ENCODE assay signal across 13 mouse cellular contexts in genomic region chr14:27043416-27043815, GRCm38 (mm10). TPM values are rescaled to one million over a fixed set of nuclear protein-coding genes. Genes with fewer than 3 reads are reported as not detected.
DNase-seq lines count a peak whose midpoint lies in the region; ATAC-seq lines count a peak whose summit lies in the region.
"Had no signal": no experiment of that assay in that cellular context is flagged by ENCODE, and none has a peak within 500 bp of the region (broad histone marks: within the 10 kb centered on the region; RNA-seq: fewer than 3 reads in every experiment).

No protein-coding gene starts in this region.

- H3K9ac ChIP-seq in heart, embryonic 15.5 days: no peak overlapping the region
- H3K9ac ChIP-seq in neural tube, embryonic 11.5 days (ENCODE audit: low read length): no peak overlapping the region
- no peak overlapping the region for H3K9ac ChIP-seq in kidney, embryonic 16.5 days (replicated peaks; ENCODE audit: low read length)
- no peak overlapping the region for H3K9ac ChIP-seq in forebrain, embryonic 14.5 days (ENCODE audit: low read length)

- no peak for ATAC-seq in heart, embryonic 15.5 days (replicated peaks; ENCODE audit: insufficient number of reproducible peaks, insufficient read depth, low FRiP score, low read depth)
- ATAC-seq in neural tube, embryonic 11.5 days (ENCODE audit: insufficient read depth, low FRiP score, low TSS enrichment): no peak
- no peak for ATAC-seq in kidney, embryonic 16.5 days (ENCODE audit: low FRiP score, low TSS enrichment)
- ATAC-seq in megakaryocyte, adult 5-6 weeks (ENCODE audit: poor library complexity, severe bottlenecking): no peak
- no peak for ATAC-seq in forebrain, embryonic 14.5 days
- ATAC-seq: CD4-positive, CD25-positive, alpha-beta regulatory T cell, adult 4 months had no signal

- H3K36me3 ChIP-seq in heart, embryonic 15.5 days: no peaks in the 10 kb centered on the region
- no peaks in the 10 kb centered on the region for H3K36me3 ChIP-seq in neural tube, embryonic 11.5 days (ENCODE audit: control insufficient read depth, insufficient read depth, low read length)
- H3K36me3 ChIP-seq in kidney, embryonic 16.5 days (ENCODE audit: insufficient read depth, low read length): no peaks in the 10 kb centered on the region
- no peaks in the 10 kb centered on the region for H3K36me3 ChIP-seq in forebrain, embryonic 14.5 days (ENCODE audit: control insufficient read depth, insufficient read depth, low read length)

- peak overlapping the region; percentile 5; the same call in 1 of the 2 replicates for H3K27ac ChIP-seq in heart, embryonic 15.5 days
- H3K27ac ChIP-seq in neural tube, embryonic 11.5 days (ENCODE audit: low read depth, low read length): 0 out of 2 replicates have a peak overlapping the region, but pooled peaks have one; percentile 75
- H3K27ac ChIP-seq in kidney, embryonic 16.5 days (ENCODE audit: low read length): peak overlapping the region; percentile 82
- H3K27ac ChIP-seq in forebrain, embryonic 14.5 days (ENCODE audit: low read depth, low read length): no peak overlapping the region

- 29% methylated on average over 5 of the region's 5 CpGs for WGBS in heart, embryonic 15.5 days
- WGBS in neural tube, embryonic 11.5 days: 60% methylated on average over 5 of the region's 5 CpGs
- WGBS in kidney, embryonic 16.5 days: 39% methylated on average over 5 of the region's 5 CpGs
- WGBS in forebrain, embryonic 14.5 days: 55% methylated on average over 5 of the region's 5 CpGs

- H3K4me1 ChIP-seq in heart, embryonic 15.5 days (replicated peaks): peaks cover 41% of the 10 kb centered on the region
- H3K4me1 ChIP-seq in neural tube, embryonic 11.5 days (ENCODE audit: control insufficient read depth, insufficient read depth, low read length): peaks cover 48% of the 10 kb centered on the region
- H3K4me1 ChIP-seq in kidney, embryonic 16.5 days (ENCODE audit: insufficient read depth, low read length): peaks cover 76% of the 10 kb centered on the region
- H3K4me1 ChIP-seq in forebrain, embryonic 14.5 days (ENCODE audit: control insufficient read depth, insufficient read depth, low read length): peaks cover 2% of the 10 kb centered on the region; the same call in 1 of the 2 replicates

- no peaks in the 10 kb centered on the region for H3K9me3 ChIP-seq in heart, embryonic 15.5 days (replicated peaks)
- H3K9me3 ChIP-seq in neural tube, embryonic 11.5 days (ENCODE audit: control insufficient read depth, low read length): no peaks in the 10 kb centered on the region
- no peaks in the 10 kb centered on the region for H3K9me3 ChIP-seq in kidney, embryonic 16.5 days (ENCODE audit: low read length)
- H3K9me3 ChIP-seq in forebrain, embryonic 14.5 days (replicated peaks; ENCODE audit: control insufficient read depth, low read length): no peaks in the 10 kb centered on the region

- intact Hi-C loops in heart, postnatal 14 days (cut with DNase I): loop anchor here (10.0 kb wide), 1 partner anchor 381 kb away; the partner anchor contains the start of gene Fam208a

- H3K4me2 ChIP-seq in heart, embryonic 15.5 days: 0 out of 2 replicates have a peak overlapping the region, but pooled peaks have one; percentile 12
- no peak overlapping the region for H3K4me2 ChIP-seq in neural tube, embryonic 11.5 days (ENCODE audit: low read depth)
- H3K4me2 ChIP-seq in kidney, embryonic 16.5 days (replicated peaks; ENCODE audit: low read depth, low read length): peak overlapping the region; percentile 9
- no peak overlapping the region for H3K4me2 ChIP-seq in forebrain, embryonic 14.5 days (ENCODE audit: low read length)

- no peak overlapping the region for H3K4me3 ChIP-seq in heart, embryonic 15.5 days
- H3K4me3 ChIP-seq in neural tube, embryonic 11.5 days (ENCODE audit: low read depth, low read length): no peak overlapping the region
- H3K4me3 ChIP-seq in kidney, embryonic 16.5 days (ENCODE audit: low read length): no peak overlapping the region
- no peak overlapping the region for H3K4me3 ChIP-seq in forebrain, embryonic 14.5 days (ENCODE audit: low read depth, low read length)

- no peak for DNase-seq in heart, postnatal 14 days
- DNase-seq in neural tube, embryonic 11.5 days (ENCODE audit: low spot score): no peak
- DNase-seq in neural tube, embryonic 10.5 days (ENCODE audit: extremely low spot score, low spot score): no peak
- DNase-seq in forebrain, embryonic 14.5 days (ENCODE audit: low spot score): no peak
- DNase-seq: cerebellum, adult 2 months; lung, adult 2 months; retina, postnatal 1 day had no signal

- no peaks in the 10 kb centered on the region for H3K27me3 ChIP-seq in heart, embryonic 15.5 days
- H3K27me3 ChIP-seq in neural tube, embryonic 11.5 days (ENCODE audit: control insufficient read depth, insufficient read depth, low read length): 0 out of 2 replicates have a peak, but pooled peaks cover 2% of the 10 kb centered on the region
- H3K27me3 ChIP-seq in kidney, embryonic 16.5 days (ENCODE audit: insufficient read depth, low read length): 0 out of 2 replicates have a peak, but pooled peaks cover 2% of the 10 kb centered on the region
- peaks cover 8% of the 10 kb centered on the region; the same call in 1 of the 2 replicates for H3K27me3 ChIP-seq in forebrain, embryonic 14.5 days (replicated peaks; ENCODE audit: control insufficient read depth, insufficient read depth, low read length)

RNA-seq across cellular contexts. Expression of gene Il17rd, which starts 4.7 kb away (rescaled TPM):
- 1.1 and 1.2 TPM in 2 replicates for polyA plus RNA-seq in heart, embryonic 15.5 days (2015; fragmentation: Nextera tagmentation; extraction: Ambion mirVana)
- total RNA-seq in heart, postnatal 14 days (2021): 1 to 10 TPM; 6.5 to 7.2 TPM
- 3.7 and 4.1 TPM in 2 replicates for polyA plus RNA-seq in neural tube, embryonic 11.5 days (2014; fragmentation: Nextera tagmentation; extraction: Ambion mirVana)
- 5.4 and 6.3 TPM in 2 replicates for polyA plus RNA-seq in kidney, embryonic 16.5 days (2015; fragmentation: Nextera tagmentation; extraction: Ambion mirVana)
- not detected in 2 replicates for total RNA-seq in megakaryocyte, adult 5-6 weeks (2015)
- total RNA-seq in megakaryocyte, adult 5-6 weeks (2017): 0.11 TPM in 1 of 2 replicates, not detected in the other
- polyA plus RNA-seq in forebrain, embryonic 14.5 days (2014; fragmentation: Nextera tagmentation; extraction: Ambion mirVana): 1.3 and 1.9 TPM in 2 replicates

RNA-seq across cellular contexts. Expression of gene Hesx1, which starts 49.2 kb away (rescaled TPM):
- 0.43 TPM in 1 of 2 replicates, not detected in the other for polyA plus RNA-seq in heart, embryonic 15.5 days (2015; fragmentation: Nextera tagmentation; extraction: Ambion mirVana)
- not detected for total RNA-seq in heart, postnatal 14 days (2021)
- not detected in 2 replicates for polyA plus RNA-seq in neural tube, embryonic 11.5 days (2014; fragmentation: Nextera tagmentation; extraction: Ambion mirVana)
- 0.65 and 0.90 TPM in 2 replicates for polyA plus RNA-seq in kidney, embryonic 16.5 days (2015; fragmentation: Nextera tagmentation; extraction: Ambion mirVana)
- total RNA-seq in megakaryocyte, adult 5-6 weeks (2015): 0.11 and 0.78 TPM in 2 replicates
- total RNA-seq in megakaryocyte, adult 5-6 weeks (2017): 1.6 TPM in 1 of 2 replicates, not detected in the other
- polyA plus RNA-seq in forebrain, embryonic 14.5 days (2014; fragmentation: Nextera tagmentation; extraction: Ambion mirVana): not detected in 2 replicates
- total RNA-seq: gastrocnemius, postnatal 25 days; left cerebral cortex, adult 8-10 months had no signal
- polyA plus RNA-seq: cerebellum, adult 2 months; lung, adult 2 months had no signal

Comparison
In these comparisons a context has a peak if more than half of its experiments do, and no peak if none do; other contexts are left out.
1. H3K4me2 ChIP-seq: peak in heart, embryonic 15.5 days (single experiment) and kidney, embryonic 16.5 days (single experiment); none in neural tube, embryonic 11.5 days (single experiment) and forebrain, embryonic 14.5 days (single experiment).